Mouse (Mus musculus) C2C12 (cell line): ENCODE measurements around the gene Megf11.

Experiments used
- CEBPB ChIP-seq: IDR thresholded peaks from one replicate; pipeline ENCODE4 v1.6.1; 2011; ENCODE audit warnings: low read depth, mild to moderate bottlenecking, control low read depth, moderate library complexity
- CTCF ChIP-seq: IDR thresholded peaks from one replicate; pipeline ENCODE4 v1.5.1; 2011; ENCODE audit not compliant: control insufficient read depth, insufficient read depth, insufficient read length
- MAX ChIP-seq: IDR thresholded peaks from one replicate; pipeline ENCODE4 v1.6.1; 2011; ENCODE audit warnings: mild to moderate bottlenecking, control low read depth
- MYOG ChIP-seq: IDR thresholded peaks from one replicate; pipeline ENCODE4 v1.6.1; 2011; ENCODE audit not compliant: control insufficient read depth, insufficient read length; ENCODE audit errors: extremely low read depth
- USF1 ChIP-seq: IDR thresholded peaks from one replicate; pipeline ENCODE4 v1.6.1; 2011; ENCODE audit warnings: low read depth, mild to moderate bottlenecking, control low read depth, moderate library complexity

DNA sequence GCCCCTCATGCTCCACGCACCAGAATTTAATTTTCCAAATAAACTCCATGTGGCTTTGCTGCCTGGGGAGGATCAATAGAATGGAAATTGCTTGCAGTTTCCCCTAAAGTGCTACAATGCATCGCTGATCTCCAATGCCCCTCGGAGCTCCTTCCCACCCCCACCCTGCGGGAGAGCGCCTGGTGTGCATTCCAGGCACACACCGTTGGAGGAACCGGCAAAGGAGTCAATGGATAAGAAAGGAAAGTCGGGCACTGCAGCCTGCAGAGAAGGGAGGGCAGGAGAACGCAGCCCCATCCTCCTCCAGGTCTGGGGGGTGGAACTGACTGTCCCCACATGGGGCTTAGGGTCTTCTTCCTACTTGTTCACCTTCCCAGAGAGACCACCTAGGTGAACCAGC, 70.5 kb downstream of the Megf11 start:
- TF ChIP-seq CTCF (no peak), CEBPB (no peak), USF1 (no peak), MYOG (no peak), MAX (no peak)
